Mouse (Mus musculus) ES-E14 (cell line): ENCODE measurements around the gene Sipa1l2. TPM values are rescaled to one million over a fixed set of nuclear protein-coding genes. Genes with fewer than 3 reads are reported as not detected.

Experiments used
- DNase-seq: peaks from one replicate; pipeline ENCODE4 v3.0.0-alpha.2; 2013; ENCODE audit warnings: low read depth, low spot score
- H3K27ac ChIP-seq: 2 replicates; pipeline ENCODE4 v1.5.1; 2012; ENCODE audit warnings: low read depth, mild to moderate bottlenecking, low read length, moderate library complexity, mixed read lengths; ENCODE audit not compliant: poor library complexity, insufficient read depth, severe bottlenecking
- H3K36me3 ChIP-seq: 2 replicates; pipeline ENCODE4 v1.6.1; 2012; ENCODE audit warnings: mild to moderate bottlenecking, low read length, moderate library complexity, mixed read lengths; ENCODE audit not compliant: control insufficient read depth, poor library complexity, insufficient read depth, severe bottlenecking
- H3K4me1 ChIP-seq, 2 experiments: fragments of 150-350 bp in 1 of 2; sonication (generic) in 1 of 2; 2 replicates each; pipeline ENCODE4 v1.6.1; 2012; ENCODE audit warnings: low read length in 2 of 2, mild to moderate bottlenecking in 1 of 2, mixed read lengths in 1 of 2; ENCODE audit not compliant: control insufficient read depth in 2 of 2, insufficient read depth in 2 of 2, poor library complexity in 1 of 2
- H3K4me3 ChIP-seq, 2 experiments: fragments of 150-350 bp in 1 of 2; sonication (generic) in 1 of 2; 2 replicates each; pipeline ENCODE4 v1.5.1; 2012; ENCODE audit warnings: low read length in 2 of 2, low read depth in 1 of 2, mild to moderate bottlenecking in 1 of 2, mixed read lengths in 1 of 2; ENCODE audit not compliant: insufficient read depth in 1 of 2, poor library complexity in 1 of 2, severe bottlenecking in 1 of 2
- H3K9ac ChIP-seq: 2 replicates; pipeline ENCODE4 v1.6.1; 2012; ENCODE audit warnings: low read depth, mild to moderate bottlenecking, low read length, mixed read lengths; ENCODE audit not compliant: poor library complexity, insufficient read depth, severe bottlenecking
- H3K9me3 ChIP-seq: fragments of 150-350 bp; sonication (generic); 2 replicates; pipeline ENCODE4 v1.6.1; 2012; ENCODE audit warnings: low read depth, mild to moderate bottlenecking, low read length; ENCODE audit not compliant: control insufficient read depth, insufficient read depth
- CHD2 ChIP-seq: IDR thresholded peaks from 2 replicates; pipeline ENCODE4 v1.6.1; 2014; ENCODE audit warnings: mild to moderate bottlenecking, low read depth, low read length, inconsistent platforms
- HCFC1 ChIP-seq: IDR thresholded peaks from 2 replicates; pipeline ENCODE4 v1.6.1; 2012; ENCODE audit warnings: low read length, inconsistent platforms, borderline replicate concordance; ENCODE audit not compliant: insufficient read depth
- MAFK ChIP-seq: IDR thresholded peaks from 2 replicates; pipeline ENCODE4 v1.6.1; 2014; ENCODE audit warnings: mild to moderate bottlenecking, low read depth, low read length, inconsistent platforms; ENCODE audit not compliant: insufficient read depth
- ZC3H11A ChIP-seq: IDR thresholded peaks from 2 replicates; pipeline ENCODE4 v1.6.1; 2012; ENCODE audit warnings: low read depth, mild to moderate bottlenecking, inconsistent platforms, low read length, borderline replicate concordance
- ZNF384 ChIP-seq: IDR thresholded peaks from 2 replicates; pipeline ENCODE4 v1.6.1; 2012; ENCODE audit warnings: low read depth, low read length, inconsistent platforms
- in situ Hi-C, 2 experiments: fragments of 600-800 bp; cut with MboI; formaldehyde crosslinking; loops; one replicate each; pipeline ENCODE4 v1.15.1; 2025; ENCODE audit warnings: low sequenced_read_pairs in 2 of 2, inconsistent platforms in 1 of 2; ENCODE audit not compliant: unreplicated experiment in 2 of 2
- total RNA-seq: library from RNA; depleted of rRNA; stranded (reverse); fragments of 300-350 nt; gene quantifications from 2 replicates; pipeline ENCODE4 v1.2.3, GENCODE M21; 2012

Gene Sipa1l2
- total RNA-seq, 1 experiment: 19.0 TPM

- no peaks in the 10 kb centered on the region for H3K9me3 ChIP-seq
- in situ Hi-C loops: no loop called here
- DNase-seq: peak; percentile 40
- TF ChIP-seq MAFK: no peak
- no peak for TF ChIP-seq ZNF384
- TF ChIP-seq CHD2: no peak
- no peak for TF ChIP-seq HCFC1
- no peak for TF ChIP-seq ZC3H11A
- H3K36me3 ChIP-seq: no peaks in the 10 kb centered on the region
- H3K27ac ChIP-seq: no peak overlapping the region
- H3K4me3 ChIP-seq: peak overlapping the region in 1 of 2 experiments; percentile 34; a peak in 2 of 4 replicates
- peaks cover 5 to 14% of the 10 kb centered on the region in 2 experiments; a peak in 3 of 4 replicates for H3K4me1 ChIP-seq
- no peak overlapping the region for H3K9ac ChIP-seq
These were observed 178.3 kb downstream of the Sipa1l2 start for GRCm38 (mm10) chr8:125391271-125391670.

GRCm38 (mm10) chr8:125390506-125390895 lies 179.1 kb downstream of the Sipa1l2 start:
- Histone ChIP-seq H3K27ac (no peak overlapping the region), H3K9ac (no peak overlapping the region), H3K4me1 (peaks cover 5 to 16% of the 10 kb centered on the region in 2 experiments; a peak in 3 of 4 replicates), H3K9me3 (no peaks in the 10 kb centered on the region), H3K4me3 (no peak overlapping the region), H3K36me3 (no peaks in the 10 kb centered on the region)
- in situ Hi-C loops: no loop called here
- no peak for DNase-seq
- TF ChIP-seq ZNF384: no peak
- no peak for TF ChIP-seq MAFK
- TF ChIP-seq ZC3H11A: no peak
- TF ChIP-seq HCFC1: no peak
- TF ChIP-seq CHD2: no peak

GRCm38 (mm10) chr8:125389756-125390505 lies 179.7 kb downstream of the Sipa1l2 start:
- peaks cover 5 to 16% of the 10 kb centered on the region in 2 experiments; a peak in 3 of 4 replicates for H3K4me1 ChIP-seq
- H3K9me3 ChIP-seq: no peaks in the 10 kb centered on the region
- no peak for DNase-seq
- no peak overlapping the region for H3K4me3 ChIP-seq
- in situ Hi-C loops: no loop called here
- no peaks in the 10 kb centered on the region for H3K36me3 ChIP-seq
- no peak overlapping the region for H3K27ac ChIP-seq
- H3K9ac ChIP-seq: no peak overlapping the region
- no peak for TF ChIP-seq HCFC1
- no peak for TF ChIP-seq CHD2
- no peak for TF ChIP-seq MAFK
- TF ChIP-seq ZNF384: no peak
- no peak for TF ChIP-seq ZC3H11A

- Histone ChIP-seq H3K36me3 (no peaks in the 10 kb centered on the region), H3K27ac (no peak overlapping the region), H3K4me3 (no peak overlapping the region), H3K4me1 (peaks cover 5 to 16% of the 10 kb centered on the region in 2 experiments; a peak in 3 of 4 replicates), H3K9me3 (no peaks in the 10 kb centered on the region), H3K9ac (no peak overlapping the region)
- no peak for TF ChIP-seq ZNF384
- no peak for TF ChIP-seq CHD2
- no peak for TF ChIP-seq HCFC1
- TF ChIP-seq MAFK: no peak
- no peak for TF ChIP-seq ZC3H11A
- no peak for DNase-seq
- in situ Hi-C loops: no loop called here
These were observed 180.3 kb downstream of the Sipa1l2 start for GRCm38 (mm10) chr8:125389280-125389679.
